8 mouse cellular contexts compared by ENCODE assay signal in genomic region chr2:75959850-75960365, GRCm38 (mm10). TPM values are rescaled to one million over a fixed set of nuclear protein-coding genes. Genes with fewer than 3 reads are reported as not detected.
DNase-seq lines count a peak whose midpoint lies in the region; ATAC-seq and TF ChIP-seq lines count a peak whose summit lies in the region.

No protein-coding gene starts in this region.

- peak; percentile 54 for DNase-seq in embryo, embryonic 10 days (ENCODE audit: low spot score)
- DNase-seq in embryo, embryonic 10.5 days (ENCODE audit: low spot score) = no peak
- DNase-seq in ES-E14 (ENCODE audit: low read depth, low spot score) = no peak
- no peak for DNase-seq in spleen, postnatal 14 days (ENCODE audit: low spot score in 2 of 2)
- no peak for DNase-seq in thymus, postnatal 10 days (ENCODE audit: low spot score in 2 of 2)

- H3K27ac ChIP-seq in ES-E14 (ENCODE audit: insufficient read depth, low read depth, low read length, poor library complexity, severe bottlenecking) = peak overlapping the region; percentile 2; the same call in 1 of the 2 replicates
- peak overlapping the region; percentile 70 for H3K27ac ChIP-seq in embryonic facial prominence, embryonic 15.5 days (replicated peaks)
- peak overlapping the region; percentile 69 for H3K27ac ChIP-seq in hindbrain, embryonic 15.5 days (replicated peaks)
- peak overlapping the region; percentile 26; the same call in 1 of the 2 replicates for H3K27ac ChIP-seq in midbrain, embryonic 15.5 days

- 7% methylated on average over 15 of the region's 15 CpGs for WGBS in embryonic facial prominence, embryonic 15.5 days
- 9% methylated on average over 15 of the region's 15 CpGs for WGBS in hindbrain, embryonic 15.5 days
- 8% methylated on average over 15 of the region's 15 CpGs for WGBS in midbrain, embryonic 15.5 days

- in situ Hi-C loops in ES-E14 (cut with MboI; ENCODE audit: low sequenced_read_pairs in 2 of 2, unreplicated experiment in 2 of 2) = loop anchor here (10.0 to 25.0 kb wide), 2 partner anchors 175 to 348 kb away; no protein-coding TSS in a partner anchor

- H3K4me1 ChIP-seq in ES-E14 (ENCODE audit: control insufficient read depth in 2 of 2, insufficient read depth in 2 of 2, low read length in 2 of 2, poor library complexity in 1 of 2) = peaks cover 10 to 20% of the 10 kb centered on the region in 2 experiments
- peaks cover 35% of the 10 kb centered on the region for H3K4me1 ChIP-seq in embryonic facial prominence, embryonic 15.5 days
- H3K4me1 ChIP-seq in hindbrain, embryonic 15.5 days (replicated peaks) = peaks cover 32% of the 10 kb centered on the region
- peaks cover 23% of the 10 kb centered on the region for H3K4me1 ChIP-seq in midbrain, embryonic 15.5 days

- H3K9ac ChIP-seq in ES-E14 (ENCODE audit: insufficient read depth, low read depth, low read length, poor library complexity, severe bottlenecking) = 0 out of 2 replicates have a peak overlapping the region, but pooled peaks have one; percentile 1
- no peak overlapping the region for H3K9ac ChIP-seq in embryonic facial prominence, embryonic 15.5 days
- H3K9ac ChIP-seq in hindbrain, embryonic 15.5 days = no peak overlapping the region
- no peak overlapping the region for H3K9ac ChIP-seq in midbrain, embryonic 15.5 days

- H3K9me3 ChIP-seq in ES-E14 (ENCODE audit: control insufficient read depth, insufficient read depth, low read depth, low read length) = no peaks in the 10 kb centered on the region
- H3K9me3 ChIP-seq in embryonic facial prominence, embryonic 15.5 days (replicated peaks) = no peaks in the 10 kb centered on the region
- H3K9me3 ChIP-seq in hindbrain, embryonic 15.5 days = no peaks in the 10 kb centered on the region
- no peaks in the 10 kb centered on the region for H3K9me3 ChIP-seq in midbrain, embryonic 15.5 days

- no peaks in the 10 kb centered on the region for H3K27me3 ChIP-seq in embryonic facial prominence, embryonic 15.5 days
- H3K27me3 ChIP-seq in hindbrain, embryonic 15.5 days = no peaks in the 10 kb centered on the region
- no peaks in the 10 kb centered on the region for H3K27me3 ChIP-seq in midbrain, embryonic 15.5 days (replicated peaks)

- peak; percentile 59; the same call in 1 of the 2 replicates for ATAC-seq in embryonic facial prominence, embryonic 15.5 days (ENCODE audit: insufficient number of reproducible peaks, low FRiP score, low TSS enrichment, low read depth)
- ATAC-seq in hindbrain, embryonic 15.5 days (ENCODE audit: low FRiP score, low read depth) = peak; percentile 74
- peak; percentile 71; the same call in 1 of the 2 replicates for ATAC-seq in midbrain, embryonic 15.5 days (replicated peaks)

- H3K4me3 ChIP-seq in ES-E14 (ENCODE audit: insufficient read depth in 1 of 2, low read depth in 1 of 2, low read length in 2 of 2, poor library complexity in 1 of 2, severe bottlenecking in 1 of 2) = peak overlapping the region in 1 of 2 experiments; percentile 35; a peak in 2 of 4 replicates
- peak overlapping the region; percentile 3; the same call in 1 of the 2 replicates for H3K4me3 ChIP-seq in embryonic facial prominence, embryonic 15.5 days (replicated peaks)
- no peak overlapping the region for H3K4me3 ChIP-seq in hindbrain, embryonic 15.5 days
- H3K4me3 ChIP-seq in midbrain, embryonic 15.5 days = 0 out of 2 replicates have a peak overlapping the region, but pooled peaks have one; percentile 0

- peak overlapping the region; percentile 34 for H3K4me2 ChIP-seq in embryonic facial prominence, embryonic 15.5 days (replicated peaks)
- peak overlapping the region; percentile 45 for H3K4me2 ChIP-seq in hindbrain, embryonic 15.5 days
- peak overlapping the region; percentile 35 for H3K4me2 ChIP-seq in midbrain, embryonic 15.5 days

- no peaks in the 10 kb centered on the region for H3K36me3 ChIP-seq in ES-E14 (ENCODE audit: control insufficient read depth, insufficient read depth, low read length, poor library complexity, severe bottlenecking)
- no peaks in the 10 kb centered on the region for H3K36me3 ChIP-seq in embryonic facial prominence, embryonic 15.5 days
- H3K36me3 ChIP-seq in hindbrain, embryonic 15.5 days = no peaks in the 10 kb centered on the region
- H3K36me3 ChIP-seq in midbrain, embryonic 15.5 days (replicated peaks) = no peaks in the 10 kb centered on the region

TF ChIP-seq in ES-E14, 5 proteins besides CTCF, POLR2A, EP300 and RAD21:
- TF ChIP-seq ZNF384 (IDR thresholded peaks at IDR 0.05; ENCODE audit: low read depth, low read length) (no peak; the same call in 1 of the 2 replicates), MAFK (IDR thresholded peaks at IDR 0.05; ENCODE audit: insufficient read depth, low read depth, low read length) (no peak)
TF ChIP-seq in ES-E14: peak in this region for 0.

RNA-seq across cellular contexts. Expression of gene Ttc30a2, which starts 18.1 kb away (rescaled TPM):
- total RNA-seq in ES-E14 (2012; rRNA removed) = 0.36 and 0.42 TPM in 2 replicates
- 0.35 and 0.43 TPM in 2 replicates for polyA plus RNA-seq in embryonic facial prominence, embryonic 15.5 days (2015; fragmentation: Nextera tagmentation; extraction: Ambion mirVana)
- polyA plus RNA-seq in hindbrain, embryonic 15.5 days (2015; fragmentation: Nextera tagmentation; extraction: Ambion mirVana) = 0.77 and 0.85 TPM in 2 replicates
- 0.68 and 0.75 TPM in 2 replicates for polyA plus RNA-seq in midbrain, embryonic 15.5 days (2015; fragmentation: Nextera tagmentation; extraction: Ambion mirVana)

RNA-seq across cellular contexts. Expression of gene Ttc30b, which starts 21.5 kb away (rescaled TPM):
- total RNA-seq in ES-E14 (2012; rRNA removed) = 2.3 and 2.6 TPM in 2 replicates
- polyA plus RNA-seq in embryonic facial prominence, embryonic 15.5 days (2015; fragmentation: Nextera tagmentation; extraction: Ambion mirVana) = 16.5 and 21.7 TPM in 2 replicates
- 17.5 and 21.8 TPM in 2 replicates for polyA plus RNA-seq in hindbrain, embryonic 15.5 days (2015; fragmentation: Nextera tagmentation; extraction: Ambion mirVana)
- 20.2 and 21.2 TPM in 2 replicates for polyA plus RNA-seq in midbrain, embryonic 15.5 days (2015; fragmentation: Nextera tagmentation; extraction: Ambion mirVana)

RNA-seq across cellular contexts. Expression of gene Ttc30a1, which starts 21.9 kb away (rescaled TPM):
- total RNA-seq in ES-E14 (2012; rRNA removed) = 4.7 and 6.1 TPM in 2 replicates
- polyA plus RNA-seq in embryonic facial prominence, embryonic 15.5 days (2015; fragmentation: Nextera tagmentation; extraction: Ambion mirVana) = 6.8 and 7.5 TPM in 2 replicates
- 7.3 and 8.0 TPM in 2 replicates for polyA plus RNA-seq in hindbrain, embryonic 15.5 days (2015; fragmentation: Nextera tagmentation; extraction: Ambion mirVana)
- polyA plus RNA-seq in midbrain, embryonic 15.5 days (2015; fragmentation: Nextera tagmentation; extraction: Ambion mirVana) = 8.3 and 9.2 TPM in 2 replicates

Comparison
In these comparisons a context has a peak if more than half of its experiments do, and no peak if none do; other contexts are left out.
1. H3K27ac ChIP-seq: peak in every context shown above with its lines; median percentile 70 in embryonic facial prominence, embryonic 15.5 days; 69 in hindbrain, embryonic 15.5 days; 26 in midbrain, embryonic 15.5 days; 2 in ES-E14.